Mouse (Mus musculus) testis, adult 2 months (tissue): ENCODE measurements around the gene Samd1.

Experiments used
- CTCF ChIP-seq: fragments of 200-500 bp; IDR thresholded peaks from 2 replicates; pipeline ENCODE4 v1.5.1; 2012; ENCODE audit warnings: low read depth, mild to moderate bottlenecking, inconsistent platforms, low read length, moderate library complexity; ENCODE audit not compliant: control insufficient read depth, insufficient read depth, insufficient replicate concordance
- POLR2A ChIP-seq: fragments of 200-500 bp; IDR thresholded peaks from 2 replicates; pipeline ENCODE4 v1.6.1; 2012; ENCODE audit warnings: low read depth, mild to moderate bottlenecking, inconsistent platforms, low read length, moderate library complexity; ENCODE audit not compliant: control insufficient read depth

- no peak for TF ChIP-seq CTCF
- no peak for TF ChIP-seq POLR2A
Measured at GRCm38 (mm10) chr8:83992488-83992887, 5.0 kb upstream of the Samd1 start.
